Mouse (Mus musculus) cerebellum, adult 2 months (tissue): ENCODE measurements around the gene Garem2.

ENCODE experiments used
- CTCF ChIP-seq: fragments of 200-500 bp; IDR thresholded peaks from 2 replicates; pipeline ENCODE4 v1.5.1; 2011; ENCODE audit warnings: low read depth, mild to moderate bottlenecking, control low read depth, low read length, moderate library complexity, borderline replicate concordance; ENCODE audit not compliant: insufficient read depth
- POLR2A ChIP-seq: fragments of 200-500 bp; IDR thresholded peaks from 2 replicates; pipeline ENCODE4 v1.6.1; 2011; ENCODE audit warnings: low read length, control low read depth, borderline replicate concordance; ENCODE audit not compliant: insufficient read depth

- TF ChIP-seq POLR2A, result no peak
- TF ChIP-seq CTCF, result no peak
Observed at GRCm38 (mm10) chr5:30127921-30128597, 23.1 kb downstream of the Garem2 start.
